Mouse (Mus musculus): Measurements from ENCODE around the gene Surf1. TPM values are rescaled to one million over a fixed set of nuclear protein-coding genes. Genes with fewer than 3 reads are reported as not detected.

Gene Surf1
- total and polyA plus RNA-seq, 2 experiments from 2014 or later: 63.4 to 112 TPM

DNA sequence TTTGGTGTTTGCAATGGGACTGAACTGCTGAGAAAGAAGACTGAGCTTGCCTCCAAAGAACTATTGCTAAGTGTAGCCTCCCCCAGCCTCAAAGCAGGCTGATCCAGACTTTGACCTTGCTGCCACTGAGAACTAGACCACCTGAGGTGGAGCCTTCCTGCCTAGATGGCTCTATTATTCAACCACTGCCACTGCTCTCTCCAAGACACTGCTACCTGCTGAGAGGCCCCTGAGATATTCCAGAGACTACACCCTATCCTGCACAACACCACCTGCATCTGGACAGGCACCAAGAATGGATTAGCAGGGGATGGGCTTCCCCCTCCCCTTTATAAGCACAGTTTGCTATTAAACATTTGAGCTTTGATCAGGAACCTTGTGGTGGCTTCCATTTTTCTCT is 37.8 kb downstream of the Surf1 start:
- no peaks in the 10 kb centered on the region for H3K4me1 ChIP-seq (ENCODE audit: insufficient read depth, low read length)
- DNase-seq (ENCODE audit: low spot score): no peak
- H3K9me3 ChIP-seq (ENCODE audit: low read length): no peaks in the 10 kb centered on the region
- H3K27me3 ChIP-seq (ENCODE audit: insufficient read depth, low read length): no peaks in the 10 kb centered on the region
- ATAC-seq: no peak
- H3K36me3 ChIP-seq (ENCODE audit: insufficient read depth, low read length): no peaks in the 10 kb centered on the region
- H3K4me3 ChIP-seq (ENCODE audit: low read length): no peak overlapping the region
- no peak for TF ChIP-seq CTCF (IDR thresholded peaks at IDR 0.05; ENCODE audit: low read depth)
- no peak overlapping the region for H3K27ac ChIP-seq
- no peak overlapping the region for H3K4me2 ChIP-seq (ENCODE audit: low read depth, low read length)
- H3K9ac ChIP-seq (replicated peaks; ENCODE audit: low read length): no peak overlapping the region

DNA sequence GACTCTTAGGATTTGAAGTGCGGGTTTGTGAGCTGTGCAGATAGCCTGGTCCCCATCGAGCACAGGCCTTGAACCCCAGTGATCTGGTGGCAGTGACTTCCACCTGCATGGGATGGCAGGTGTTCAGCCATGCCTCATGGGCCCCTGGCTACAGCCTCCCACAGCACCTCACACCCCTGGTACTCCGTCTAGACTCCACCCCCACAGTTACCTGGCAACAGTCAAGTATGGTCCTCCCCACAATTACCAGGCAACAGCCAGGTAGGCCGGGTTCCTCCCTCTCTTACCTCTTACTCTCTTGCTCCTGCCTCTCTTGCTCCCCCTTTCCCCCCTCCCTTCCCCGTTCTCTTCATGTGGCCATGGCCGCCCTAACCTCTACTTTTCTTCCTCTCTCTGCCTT is 45.7 kb downstream of the Surf1 start:
- DNase-seq (ENCODE audit: low spot score) (no peak), ATAC-seq (no peak)
- Histone ChIP-seq H3K4me2 (ENCODE audit: low read depth, low read length) (no peak overlapping the region), H3K27me3 (ENCODE audit: insufficient read depth, low read length) (no peaks in the 10 kb centered on the region), H3K9me3 (ENCODE audit: low read length) (no peaks in the 10 kb centered on the region), H3K4me3 (ENCODE audit: low read length) (no peak overlapping the region), H3K36me3 (ENCODE audit: insufficient read depth, low read length) (no peaks in the 10 kb centered on the region), H3K4me1 (ENCODE audit: insufficient read depth, low read length) (no peaks in the 10 kb centered on the region), H3K9ac (replicated peaks; ENCODE audit: low read length) (no peak overlapping the region), H3K27ac (no peak overlapping the region)
- TF ChIP-seq CTCF (IDR thresholded peaks at IDR 0.05; ENCODE audit: low read depth): no peak
- 72% methylated on average over 6 of the region's 6 CpGs for WGBS

DNA sequence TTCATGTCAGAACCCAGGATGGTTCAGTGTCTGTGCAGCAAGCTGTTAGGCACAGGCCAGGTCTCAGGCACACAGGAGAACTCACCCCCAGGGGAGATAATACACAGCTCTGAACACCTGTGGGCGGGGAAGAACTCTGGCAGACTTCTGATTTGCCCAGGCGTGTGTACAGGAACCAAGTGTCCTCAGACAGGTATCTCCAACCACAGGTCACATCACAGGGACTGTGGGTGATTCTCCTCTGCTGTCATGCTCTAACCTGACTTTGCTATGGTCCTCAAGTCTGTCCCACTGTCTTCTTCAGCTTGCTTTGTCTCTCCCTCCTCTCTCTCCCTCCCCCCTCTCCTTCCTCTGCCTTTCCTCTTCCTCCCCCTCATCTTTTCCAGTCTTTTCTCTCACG is 51.5 kb downstream of the Surf1 start, which contains the start of gene Abo:
Gene Abo, minus strand, starts transcription at position 101 of the 400 bp plus-strand sequence.
- no peak within 1 kb of the TSS for H3K4me2 ChIP-seq (ENCODE audit: low read depth, low read length)
- no peak within 1 kb of the TSS for H3K27ac ChIP-seq
- no peaks in the 10 kb centered on the region for H3K4me1 ChIP-seq (ENCODE audit: insufficient read depth, low read length)
- no peak for TF ChIP-seq CTCF (IDR thresholded peaks at IDR 0.05; ENCODE audit: low read depth)
- H3K9me3 ChIP-seq (ENCODE audit: low read length): no peaks in the 10 kb centered on the region
- no peak for DNase-seq (ENCODE audit: low spot score)
- no peak for ATAC-seq
- no peak within 1 kb of the TSS for H3K4me3 ChIP-seq (ENCODE audit: low read length)
- H3K27me3 ChIP-seq (ENCODE audit: insufficient read depth, low read length): no peaks in the 10 kb centered on the region
- no peaks in the 10 kb centered on the region for H3K36me3 ChIP-seq (ENCODE audit: insufficient read depth, low read length)
- H3K9ac ChIP-seq (replicated peaks; ENCODE audit: low read length): no peak within 1 kb of the TSS
- WGBS: 78% methylated on average over 3 of the region's 3 CpGs

Other genes with a start within 250 kb of the Surf1 start
- not detected in 2 replicates for gene Lcn4, start 245.2 kb downstream of the Surf1 start, total RNA-seq (2014; rRNA removed)
- gene Lcn4, start 245.2 kb downstream of the Surf1 start, polyA plus RNA-seq (2015; fragmentation: Nextera tagmentation; extraction: Ambion mirVana): not detected in 2 replicates
- gene Abo, start 51.6 kb downstream of the Surf1 start, total RNA-seq (2014; rRNA removed): 0.86 TPM in 1 of 2 replicates, not detected in the other
- gene Abo, start 51.6 kb downstream of the Surf1 start, polyA plus RNA-seq (2015; fragmentation: Nextera tagmentation; extraction: Ambion mirVana): not detected in 2 replicates
- gene Surf6, start 13.7 kb downstream of the Surf1 start, total RNA-seq (2014; rRNA removed): 13.9 and 16.5 TPM in 2 replicates
- gene Surf6, start 13.7 kb downstream of the Surf1 start, polyA plus RNA-seq (2015; fragmentation: Nextera tagmentation; extraction: Ambion mirVana): 20.5 and 22.3 TPM in 2 replicates
- gene Med22, start 5.9 kb downstream of the Surf1 start, total RNA-seq (2014; rRNA removed): 116 and 122 TPM in 2 replicates
- 125 and 141 TPM in 2 replicates for gene Med22, start 5.9 kb downstream of the Surf1 start, polyA plus RNA-seq (2015; fragmentation: Nextera tagmentation; extraction: Ambion mirVana)
- gene Rpl7a, start 5.8 kb downstream of the Surf1 start, total RNA-seq (2014; rRNA removed): 863 and 1,008 TPM in 2 replicates
- 446 and 467 TPM in 2 replicates for gene Rpl7a, start 5.8 kb downstream of the Surf1 start, polyA plus RNA-seq (2015; fragmentation: Nextera tagmentation; extraction: Ambion mirVana)
- gene Surf2, start 163 bp downstream of the Surf1 start, total RNA-seq (2014; rRNA removed): 16.3 and 24.4 TPM in 2 replicates
- 50.4 and 54.6 TPM in 2 replicates for gene Surf2, start 163 bp downstream of the Surf1 start, polyA plus RNA-seq (2015; fragmentation: Nextera tagmentation; extraction: Ambion mirVana)
- gene Surf4, start 17.4 kb upstream of the Surf1 start, total RNA-seq (2014; rRNA removed): 126 TPM in 2 replicates
- 97.8 and 107 TPM in 2 replicates for gene Surf4, start 17.4 kb upstream of the Surf1 start, polyA plus RNA-seq (2015; fragmentation: Nextera tagmentation; extraction: Ambion mirVana)
- not detected in 2 replicates for gene Stkld1, start 17.5 kb upstream of the Surf1 start, total RNA-seq (2014; rRNA removed)
- 0.23 and 0.33 TPM in 2 replicates for gene Stkld1, start 17.5 kb upstream of the Surf1 start, polyA plus RNA-seq (2015; fragmentation: Nextera tagmentation; extraction: Ambion mirVana)
- gene Rexo4, start 47.9 kb upstream of the Surf1 start, total RNA-seq (2014; rRNA removed): 35.3 and 38.0 TPM in 2 replicates
- gene Rexo4, start 47.9 kb upstream of the Surf1 start, polyA plus RNA-seq (2015; fragmentation: Nextera tagmentation; extraction: Ambion mirVana): 25.0 and 26.3 TPM in 2 replicates
- not detected in 2 replicates for gene Adamts13, start 56.9 kb upstream of the Surf1 start, total RNA-seq (2014; rRNA removed)
- not detected in 2 replicates for gene Adamts13, start 56.9 kb upstream of the Surf1 start, polyA plus RNA-seq (2015; fragmentation: Nextera tagmentation; extraction: Ambion mirVana)
- 50.1 and 50.4 TPM in 2 replicates for gene Cacfd1, start 93.4 kb upstream of the Surf1 start, total RNA-seq (2014; rRNA removed)
- 89.1 and 90.6 TPM in 2 replicates for gene Cacfd1, start 93.4 kb upstream of the Surf1 start, polyA plus RNA-seq (2015; fragmentation: Nextera tagmentation; extraction: Ambion mirVana)
- gene Slc2a6, start 111.5 kb upstream of the Surf1 start, total RNA-seq (2014; rRNA removed): 29.2 and 30.9 TPM in 2 replicates
- gene Slc2a6, start 111.5 kb upstream of the Surf1 start, polyA plus RNA-seq (2015; fragmentation: Nextera tagmentation; extraction: Ambion mirVana): 16.7 and 19.2 TPM in 2 replicates
- not detected in 2 replicates for gene Mymk, start 155.6 kb upstream of the Surf1 start, total RNA-seq (2014; rRNA removed)
- 0.19 and 0.30 TPM in 2 replicates for gene Mymk, start 155.6 kb upstream of the Surf1 start, polyA plus RNA-seq (2015; fragmentation: Nextera tagmentation; extraction: Ambion mirVana)
- gene Adamtsl2, start 162.8 kb upstream of the Surf1 start, total RNA-seq (2014; rRNA removed): 8.7 and 9.9 TPM in 2 replicates
- 4.4 and 5.3 TPM in 2 replicates for gene Adamtsl2, start 162.8 kb upstream of the Surf1 start, polyA plus RNA-seq (2015; fragmentation: Nextera tagmentation; extraction: Ambion mirVana)
- 7.1 and 8.5 TPM in 2 replicates for gene Fam163b, start 226.0 kb upstream of the Surf1 start, total RNA-seq (2014; rRNA removed)
- gene Fam163b, start 226.0 kb upstream of the Surf1 start, polyA plus RNA-seq (2015; fragmentation: Nextera tagmentation; extraction: Ambion mirVana): 9.6 and 10.3 TPM in 2 replicates
- gene Dbh, start 248.7 kb upstream of the Surf1 start, total RNA-seq (2014; rRNA removed): 14.0 and 16.5 TPM in 2 replicates
- gene Dbh, start 248.7 kb upstream of the Surf1 start, polyA plus RNA-seq (2015; fragmentation: Nextera tagmentation; extraction: Ambion mirVana): 9.3 and 11.2 TPM in 2 replicates